Mouse (Mus musculus) MEL (cell line): ENCODE results near the gene Dennd6a.

Experiments used
- CHD1 ChIP-seq: IDR thresholded peaks from 2 replicates; pipeline ENCODE4 v1.6.1; 2012; ENCODE audit warnings: low read depth, mild to moderate bottlenecking, inconsistent platforms, low read length, improper control_type of control experiment
- CTCF ChIP-seq, 3 experiments: IDR thresholded peaks in 2 of 3; conservative IDR thresholded peaks in 1 of 3; 2 replicates each; pipeline ENCODE4 v1.5.1; 2011 to 2012; ENCODE audit warnings: low read length in 3 of 3, low read depth in 2 of 3, mild to moderate bottlenecking in 2 of 3, improper control_type of control experiment in 1 of 3, inconsistent platforms in 1 of 3, mixed read lengths in 1 of 3, moderate library complexity in 1 of 3; ENCODE audit not compliant: control insufficient read depth in 1 of 3, insufficient read depth in 1 of 3, poor library complexity in 1 of 3, severe bottlenecking in 1 of 3
- ELF1 ChIP-seq: IDR thresholded peaks from 2 replicates; pipeline ENCODE4 v1.6.1; 2014; ENCODE audit warnings: low read depth, mild to moderate bottlenecking, inconsistent platforms, low read length, improper control_type of control experiment, moderate library complexity
- ETS1 ChIP-seq: IDR thresholded peaks from 2 replicates; pipeline ENCODE4 v1.6.1; 2012; ENCODE audit warnings: low read depth, mild to moderate bottlenecking, inconsistent platforms, low read length, improper control_type of control experiment, moderate library complexity
- MXI1 ChIP-seq: IDR thresholded peaks from 2 replicates; pipeline ENCODE4 v1.6.1; 2011; ENCODE audit warnings: mild to moderate bottlenecking, low read depth, low read length, improper control_type of control experiment
- MYC ChIP-seq: IDR thresholded peaks from 2 replicates; pipeline ENCODE4 v1.6.1; 2011; ENCODE audit warnings: low read depth, mild to moderate bottlenecking, low read length, improper control_type of control experiment, moderate library complexity
- NRF1 ChIP-seq: IDR thresholded peaks from 2 replicates; pipeline ENCODE4 v1.6.1; 2014; ENCODE audit warnings: low read depth, mild to moderate bottlenecking, inconsistent platforms, low read length, improper control_type of control experiment, moderate library complexity; ENCODE audit not compliant: poor library complexity, insufficient read depth, severe bottlenecking
- POLR2A ChIP-seq, 2 experiments: IDR thresholded peaks; 2 replicates each; pipeline ENCODE4 v1.6.1; 2011 to 2012; ENCODE audit warnings: low read length in 2 of 2, mild to moderate bottlenecking in 2 of 2, control low read depth in 1 of 2, improper control_type of control experiment in 1 of 2, low read depth in 1 of 2, moderate library complexity in 1 of 2; ENCODE audit not compliant: control insufficient read depth in 1 of 2, insufficient read depth in 1 of 2, poor library complexity in 1 of 2
- RAD21 ChIP-seq: IDR thresholded peaks from 2 replicates; pipeline ENCODE4 v1.6.1; 2011; ENCODE audit warnings: mild to moderate bottlenecking, low read depth, low read length, improper control_type of control experiment
- TAL1 ChIP-seq: IDR thresholded peaks from 2 replicates; pipeline ENCODE4 v1.6.1; 2012; ENCODE audit warnings: mild to moderate bottlenecking, inconsistent platforms, low read length, moderate library complexity, mixed read lengths
- USF1 ChIP-seq: IDR thresholded peaks from 2 replicates; pipeline ENCODE4 v1.6.1; 2014; ENCODE audit warnings: low read depth, mild to moderate bottlenecking, inconsistent platforms, low read length, improper control_type of control experiment, moderate library complexity
- USF2 ChIP-seq, 2 experiments: IDR thresholded peaks; 2 replicates each; pipeline ENCODE4 v1.6.1; 2011 to 2012; ENCODE audit warnings: improper control_type of control experiment in 2 of 2, low read length in 2 of 2, borderline replicate concordance in 1 of 2, inconsistent platforms in 1 of 2, low read depth in 1 of 2, mild to moderate bottlenecking in 1 of 2; ENCODE audit not compliant: insufficient read depth in 1 of 2
- ZKSCAN1 ChIP-seq: IDR thresholded peaks from 2 replicates; pipeline ENCODE4 v1.6.1; 2012; ENCODE audit warnings: low read depth, mild to moderate bottlenecking, inconsistent platforms, low read length, improper control_type of control experiment, moderate library complexity

DNA sequence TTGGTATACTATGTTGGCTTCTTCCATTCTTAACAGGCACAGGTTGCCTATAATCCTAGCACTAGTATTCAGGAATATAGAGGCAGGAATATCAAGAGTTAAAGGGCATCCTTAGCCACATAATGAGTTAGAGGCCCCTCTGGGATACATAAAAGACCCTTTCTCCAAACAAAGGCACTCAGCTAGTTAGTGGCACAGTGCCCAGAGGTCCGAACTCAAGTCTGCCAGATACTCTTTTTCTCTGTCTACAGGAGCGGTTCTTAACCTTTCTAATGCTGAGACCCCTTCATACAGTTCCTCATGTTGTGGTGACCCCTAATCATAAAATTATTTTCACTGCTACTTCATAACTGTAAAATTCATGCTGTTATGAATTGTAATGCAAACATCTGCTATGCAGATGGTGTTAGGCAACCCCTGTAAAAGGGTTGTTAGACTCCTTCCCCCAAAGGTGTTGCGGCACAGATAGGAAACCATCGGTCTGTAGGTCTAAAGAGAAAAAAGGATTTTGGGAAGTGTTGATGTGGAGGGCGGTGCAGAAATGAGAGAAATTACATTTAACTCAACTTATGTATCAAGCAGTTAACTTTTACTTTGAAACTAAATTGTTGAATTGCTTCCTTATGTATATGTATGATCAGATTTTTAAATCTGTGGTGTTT is 72.5 kb downstream of the Dennd6a start:
- TF ChIP-seq CTCF (IDR thresholded peaks at IDR 0.05 in 2 of 3, conservative IDR thresholded peaks at IDR 0.05 in 1 of 3; ENCODE audit: control insufficient read depth in 1 of 3, insufficient read depth in 1 of 3, low read depth in 2 of 3, low read length in 3 of 3, poor library complexity in 1 of 3, severe bottlenecking in 1 of 3) (no peak), ELF1 (no peak), TAL1 (no peak), RAD21 (no peak), POLR2A (IDR thresholded peaks at IDR 0.05; ENCODE audit: control insufficient read depth in 1 of 2, insufficient read depth in 1 of 2, low read depth in 1 of 2, low read length in 2 of 2, poor library complexity in 1 of 2) (no peak), NRF1 (no peak), MXI1 (no peak), CHD1 (no peak), MYC (no peak), USF2 (IDR thresholded peaks at IDR 0.05; ENCODE audit: borderline replicate concordance in 1 of 2, insufficient read depth in 1 of 2, low read depth in 1 of 2, low read length in 2 of 2) (no peak), USF1 (no peak), ZKSCAN1 (no peak), ETS1 (no peak)
